Mouse (Mus musculus) brain, embryonic 14.5 days (tissue): Measurements from ENCODE around the gene Pxdc1.

Experiments
- CTCF ChIP-seq: fragments of 200-500 bp; IDR thresholded peaks from 2 replicates; pipeline ENCODE4 v1.5.1; 2012; ENCODE audit warnings: inconsistent platforms, mild to moderate bottlenecking, moderate library complexity, borderline replicate concordance; ENCODE audit not compliant: insufficient read depth, insufficient read length; ENCODE audit errors: extremely low read depth
- POLR2A ChIP-seq: fragments of 200-500 bp; IDR thresholded peaks from 2 replicates; pipeline ENCODE4 v1.6.1; 2012; ENCODE audit warnings: mild to moderate bottlenecking, inconsistent platforms, borderline replicate concordance; ENCODE audit not compliant: poor library complexity, insufficient read depth, insufficient read length, severe bottlenecking; ENCODE audit errors: extremely low read depth

- no peak for TF ChIP-seq CTCF
- no peak for TF ChIP-seq POLR2A
These were observed 48.9 kb downstream of the Pxdc1 start for GRCm38 (mm10) chr13:34604406-34604805.
